ENCODE assay signal across 26 mouse cellular contexts in the genomic region with DNA sequence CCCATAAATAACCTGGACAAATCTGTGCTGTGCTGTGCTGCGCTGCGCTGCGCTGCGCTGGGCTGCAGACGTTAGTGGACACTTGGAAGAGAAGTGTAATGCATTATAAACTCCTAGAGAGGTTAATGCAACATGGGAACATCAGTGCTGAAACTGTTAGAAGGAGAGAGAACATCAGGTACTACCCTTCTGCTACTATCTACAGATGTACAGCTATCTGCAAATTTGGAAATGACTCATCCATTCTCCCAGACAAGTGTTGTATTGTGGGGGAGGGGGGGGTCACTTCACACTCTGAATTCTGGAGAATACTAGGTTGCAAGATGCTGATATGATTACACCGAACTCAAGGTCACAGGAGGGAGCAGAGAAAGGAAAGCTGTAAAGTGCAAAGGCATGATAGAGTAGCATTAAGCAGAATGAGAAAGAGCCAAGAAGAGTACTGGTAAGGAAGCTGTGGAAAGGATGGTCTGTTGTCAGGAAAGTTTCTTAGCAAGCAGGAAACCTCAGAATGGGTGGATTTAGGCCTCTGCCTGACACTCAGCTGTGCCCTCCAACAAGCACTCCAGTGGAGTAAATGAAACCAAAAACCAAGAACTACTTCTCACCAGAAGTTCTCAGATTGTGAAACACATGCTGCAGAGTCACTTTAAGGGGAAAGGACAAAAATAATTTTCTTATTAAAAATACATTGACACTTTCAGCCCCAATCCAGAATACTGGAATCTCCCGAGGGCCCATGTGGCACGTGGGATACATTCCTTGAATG.
DNase-seq lines count a peak whose midpoint lies in the region; ATAC-seq and TF ChIP-seq lines count a peak whose summit lies in the region.
"Had no signal": no experiment of that assay in that cellular context is flagged by ENCODE, and none has a peak within 500 bp of the region (broad histone marks: within the 10 kb centered on the region; RNA-seq: fewer than 3 reads in every experiment).

No protein-coding gene starts in this region.

- H3K27ac ChIP-seq in layer of hippocampus, adult 2 months = peak overlapping the region; percentile 53
- H3K27ac ChIP-seq: embryonic facial prominence, embryonic 10.5 days; heart, embryonic 10.5 days; hindbrain, embryonic 12.5 days; kidney, embryonic 15.5 days; left cerebral cortex, adult 2 months; limb, embryonic 10.5 days; macrophage; neural tube, embryonic 15.5 days had no signal

- no peak for DNase-seq in layer of hippocampus, adult 2 months (ENCODE audit: low spot score in 2 of 2)
- DNase-seq in layer of hippocampus, adult 9-10 months (ENCODE audit: low spot score) = no peak
- DNase-seq in A20 (ENCODE audit: low read depth, low spot score) = peak; percentile 17
- DNase-seq in Muller cell, postnatal 12 days (ENCODE audit: inconsistent ontology term) = peak; percentile 20
- no peak for DNase-seq in left cerebral cortex, postnatal 4 days
- DNase-seq in adrenal gland, postnatal 14 days = no peak
- DNase-seq: cerebellum, adult 8-10 months; cerebellum, postnatal 36 days; gastrocnemius, postnatal 25 days; kidney, adult 11 months; kidney, postnatal 36 days; liver; right cerebral cortex, adult 18-20 months; thymus, adult 18-20 months; thymus, postnatal 36 days had no signal

- intact Hi-C loops in left cerebral cortex, postnatal 4 days (cut with DNase I) = no loop called here

- peak; percentile 82 for ATAC-seq in megakaryocyte, adult 5-6 weeks (ENCODE audit: poor library complexity, severe bottlenecking)
- ATAC-seq: forebrain, embryonic 16.5 days; Patski had no signal

- H3K4me3 ChIP-seq in layer of hippocampus, adult 2 months = no peak overlapping the region
- H3K4me3 ChIP-seq: embryonic facial prominence, embryonic 10.5 days; heart, embryonic 10.5 days; hindbrain, embryonic 12.5 days; kidney, embryonic 15.5 days; left cerebral cortex, adult 2 months; limb, embryonic 10.5 days; neural tube, embryonic 15.5 days had no signal

- no peak for TF ChIP-seq CTCF in layer of hippocampus, adult 2 months (conservative IDR thresholded peaks at IDR 0.05)

Comparison
In these comparisons a context has a peak if more than half of its experiments do, and no peak if none do; other contexts are left out.
1. DNase-seq: peak in A20 (single experiment) and Muller cell, postnatal 12 days (single experiment); none in layer of hippocampus, adult 2 months (0 of 2), layer of hippocampus, adult 9-10 months (single experiment), left cerebral cortex, postnatal 4 days (single experiment) and adrenal gland, postnatal 14 days (single experiment).